Mouse (Mus musculus) MEL (cell line): ENCODE data around the gene Wars2. TPM values are rescaled to one million over a fixed set of nuclear protein-coding genes. Genes with fewer than 3 reads are reported as not detected.
A peak's percentile ranks its signal among the peaks of the same experiment; 100 is the strongest.

Experiments
- DNase-seq: peaks from one replicate; pipeline ENCODE4 v3.0.0; 2011; ENCODE audit warnings: low read depth, low spot score
- H3K27ac ChIP-seq: 2 replicates; pipeline ENCODE4 v1.5.1; 2012; ENCODE audit warnings: low read depth, mild to moderate bottlenecking, control low read depth, low read length, moderate library complexity; ENCODE audit not compliant: control insufficient read depth
- H3K27me3 ChIP-seq, 2 experiments: fragments of 150-350 bp in 1 of 2; sonication (generic) in 1 of 2; 2 replicates each; pipeline ENCODE4 v1.6.1; 2012; ENCODE audit warnings: low read length in 2 of 2, mild to moderate bottlenecking in 2 of 2, improper control_type of control experiment in 1 of 2, moderate library complexity in 1 of 2; ENCODE audit not compliant: insufficient read depth in 2 of 2, control insufficient read depth in 1 of 2
- H3K36me3 ChIP-seq, 2 experiments: 2 replicates each; pipeline ENCODE4 v1.6.1; 2012 to 2014; ENCODE audit warnings: low read length in 2 of 2, improper control_type of control experiment in 1 of 2, inconsistent platforms in 1 of 2, mild to moderate bottlenecking in 1 of 2; ENCODE audit not compliant: insufficient read depth in 2 of 2, control insufficient read depth in 1 of 2
- H3K4me1 ChIP-seq, 2 experiments: fragments of 150-350 bp in 1 of 2; sonication (generic) in 1 of 2; 2 replicates each; pipeline ENCODE4 v1.6.1; 2012; ENCODE audit warnings: low read length in 2 of 2, improper control_type of control experiment in 1 of 2, mild to moderate bottlenecking in 1 of 2; ENCODE audit not compliant: insufficient read depth in 2 of 2, control insufficient read depth in 1 of 2
- H3K4me3 ChIP-seq, 2 experiments: fragments of 150-350 bp in 1 of 2; sonication (generic) in 1 of 2; 2 replicates each; pipeline ENCODE4 v1.5.1; 2012; ENCODE audit warnings: low read depth in 2 of 2, low read length in 2 of 2, mild to moderate bottlenecking in 2 of 2, moderate library complexity in 2 of 2, control low read depth in 1 of 2, improper control_type of control experiment in 1 of 2; ENCODE audit not compliant: control insufficient read depth in 1 of 2, insufficient read depth in 1 of 2
- H3K79me2 ChIP-seq: 2 replicates; pipeline ENCODE4 v1.6.1; 2012; ENCODE audit warnings: mild to moderate bottlenecking, low read length, moderate library complexity; ENCODE audit not compliant: control insufficient read depth, poor library complexity, insufficient read depth
- H3K9ac ChIP-seq: 2 replicates; pipeline ENCODE4 v1.6.1; 2012; ENCODE audit warnings: low read depth, mild to moderate bottlenecking, control low read depth, low read length, moderate library complexity; ENCODE audit not compliant: control insufficient read depth, poor library complexity, severe bottlenecking
- H3K9me3 ChIP-seq: fragments of 150-350 bp; sonication (generic); replicated peaks from 2 replicates; pipeline ENCODE4 v1.6.1; 2012; ENCODE audit warnings: mild to moderate bottlenecking, low read length, improper control_type of control experiment, moderate library complexity; ENCODE audit not compliant: insufficient read depth
- BHLHE40 ChIP-seq: IDR thresholded peaks from 2 replicates; pipeline ENCODE4 v1.6.1; 2012; ENCODE audit warnings: low read depth, mild to moderate bottlenecking, inconsistent platforms, low read length, improper control_type of control experiment, borderline replicate concordance
- CHD1 ChIP-seq: IDR thresholded peaks from 2 replicates; pipeline ENCODE4 v1.6.1; 2012; ENCODE audit warnings: low read depth, mild to moderate bottlenecking, inconsistent platforms, low read length, improper control_type of control experiment
- CHD2 ChIP-seq: IDR thresholded peaks from 2 replicates; pipeline ENCODE4 v1.6.1; 2011; ENCODE audit warnings: low read length, improper control_type of control experiment
- EP300 ChIP-seq, 2 experiments: IDR thresholded peaks; 2 replicates each; pipeline ENCODE4 v1.6.1; 2011; ENCODE audit warnings: improper control_type of control experiment in 2 of 2, low read length in 2 of 2, low read depth in 1 of 2, mild to moderate bottlenecking in 1 of 2
- ETS1 ChIP-seq: IDR thresholded peaks from 2 replicates; pipeline ENCODE4 v1.6.1; 2012; ENCODE audit warnings: low read depth, mild to moderate bottlenecking, inconsistent platforms, low read length, improper control_type of control experiment, moderate library complexity
- HCFC1 ChIP-seq: IDR thresholded peaks from 2 replicates; pipeline ENCODE4 v1.6.1; 2012; ENCODE audit warnings: low read depth, mild to moderate bottlenecking, inconsistent platforms, low read length, improper control_type of control experiment, moderate library complexity
- MAFK ChIP-seq: IDR thresholded peaks from 2 replicates; pipeline ENCODE4 v1.6.1; 2011; ENCODE audit warnings: low read depth, mild to moderate bottlenecking, low read length, improper control_type of control experiment, borderline replicate concordance
- MAZ ChIP-seq: IDR thresholded peaks from 2 replicates; pipeline ENCODE4 v1.6.1; 2012; ENCODE audit warnings: low read depth, mild to moderate bottlenecking, inconsistent platforms, low read length, improper control_type of control experiment
- MEF2A ChIP-seq: IDR thresholded peaks from 2 replicates; pipeline ENCODE4 v1.6.1; 2014; ENCODE audit warnings: low read depth, mild to moderate bottlenecking, inconsistent platforms, low read length, improper control_type of control experiment; ENCODE audit not compliant: poor library complexity, insufficient replicate concordance, severe bottlenecking; ENCODE audit errors: extremely low read depth
- MYC ChIP-seq: IDR thresholded peaks from 2 replicates; pipeline ENCODE4 v1.6.1; 2011; ENCODE audit warnings: low read depth, mild to moderate bottlenecking, low read length, improper control_type of control experiment, moderate library complexity
- POLR2A ChIP-seq, 2 experiments: IDR thresholded peaks; 2 replicates each; pipeline ENCODE4 v1.6.1; 2011 to 2012; ENCODE audit warnings: low read length in 2 of 2, mild to moderate bottlenecking in 2 of 2, control low read depth in 1 of 2, improper control_type of control experiment in 1 of 2, low read depth in 1 of 2, moderate library complexity in 1 of 2; ENCODE audit not compliant: control insufficient read depth in 1 of 2, insufficient read depth in 1 of 2, poor library complexity in 1 of 2
- POLR2AphosphoS2 ChIP-seq: IDR thresholded peaks from 2 replicates; pipeline ENCODE4 v1.6.1; 2011; ENCODE audit warnings: low read length, improper control_type of control experiment
- POLR2AphosphoS5 ChIP-seq: IDR thresholded peaks from 2 replicates; pipeline ENCODE4 v1.6.1; 2012; ENCODE audit warnings: low read depth, borderline replicate concordance, mild to moderate bottlenecking, inconsistent platforms, low read length, moderate library complexity, mixed read lengths
- RCOR1 ChIP-seq: IDR thresholded peaks from 2 replicates; pipeline ENCODE4 v1.6.1; 2012; ENCODE audit warnings: low read depth, mild to moderate bottlenecking, inconsistent platforms, low read length, improper control_type of control experiment
- SIN3A ChIP-seq: IDR thresholded peaks from 2 replicates; pipeline ENCODE4 v1.6.1; 2012; ENCODE audit warnings: low read length, improper control_type of control experiment, inconsistent platforms
- SMC3 ChIP-seq: IDR thresholded peaks from 2 replicates; pipeline ENCODE4 v1.6.1; 2011; ENCODE audit warnings: low read depth, low read length, improper control_type of control experiment
- TAL1 ChIP-seq: IDR thresholded peaks from 2 replicates; pipeline ENCODE4 v1.6.1; 2012; ENCODE audit warnings: mild to moderate bottlenecking, inconsistent platforms, low read length, moderate library complexity, mixed read lengths
- TBP ChIP-seq: IDR thresholded peaks from 2 replicates; pipeline ENCODE4 v1.8.0; 2011; ENCODE audit warnings: low read depth, low read length, improper control_type of control experiment
- TCF12 ChIP-seq: IDR thresholded peaks from 2 replicates; pipeline ENCODE4 v1.6.1; 2014; ENCODE audit warnings: low read depth, mild to moderate bottlenecking, inconsistent platforms, low read length, improper control_type of control experiment, moderate library complexity
- USF2 ChIP-seq, 2 experiments: IDR thresholded peaks; 2 replicates each; pipeline ENCODE4 v1.6.1; 2011 to 2012; ENCODE audit warnings: improper control_type of control experiment in 2 of 2, low read length in 2 of 2, borderline replicate concordance in 1 of 2, inconsistent platforms in 1 of 2, low read depth in 1 of 2, mild to moderate bottlenecking in 1 of 2; ENCODE audit not compliant: insufficient read depth in 1 of 2
- ZC3H11A ChIP-seq: IDR thresholded peaks from 2 replicates; pipeline ENCODE4 v1.6.1; 2012; ENCODE audit warnings: low read depth, mild to moderate bottlenecking, inconsistent platforms, low read length, improper control_type of control experiment
- ZKSCAN1 ChIP-seq: IDR thresholded peaks from 2 replicates; pipeline ENCODE4 v1.6.1; 2012; ENCODE audit warnings: low read depth, mild to moderate bottlenecking, inconsistent platforms, low read length, improper control_type of control experiment, moderate library complexity
- ZNF384 ChIP-seq: IDR thresholded peaks from 2 replicates; pipeline ENCODE4 v1.6.1; 2012; ENCODE audit warnings: low read depth, mild to moderate bottlenecking, inconsistent platforms, low read length, improper control_type of control experiment
- polyA plus RNA-seq, 2 experiments: library from polyadenylated mRNA; stranded (reverse) in 1 of 2; unstranded in 1 of 2; fragments of >175 nt in 1 of 2; fragments of >200 nt in 1 of 2; gene quantifications; 2 replicates each; pipeline versions ENCODE4 v1.2.1 to v1.2.4; 2012; ENCODE audit warnings: low replicate concordance in 2 of 2, low read depth in 1 of 2; ENCODE audit not compliant: insufficient read length in 2 of 2, insufficient read depth in 1 of 2, missing spikeins in 1 of 2
- total RNA-seq: library from RNA; depleted of rRNA; stranded (reverse); fragments of 300-350 nt; gene quantifications from 2 replicates; pipeline ENCODE4 v1.2.3, GENCODE M21; 2012

Wars2 gene
- total and polyA plus RNA-seq, 3 experiments: 8.8 to 11.4 TPM; not detected in 1

DNA sequence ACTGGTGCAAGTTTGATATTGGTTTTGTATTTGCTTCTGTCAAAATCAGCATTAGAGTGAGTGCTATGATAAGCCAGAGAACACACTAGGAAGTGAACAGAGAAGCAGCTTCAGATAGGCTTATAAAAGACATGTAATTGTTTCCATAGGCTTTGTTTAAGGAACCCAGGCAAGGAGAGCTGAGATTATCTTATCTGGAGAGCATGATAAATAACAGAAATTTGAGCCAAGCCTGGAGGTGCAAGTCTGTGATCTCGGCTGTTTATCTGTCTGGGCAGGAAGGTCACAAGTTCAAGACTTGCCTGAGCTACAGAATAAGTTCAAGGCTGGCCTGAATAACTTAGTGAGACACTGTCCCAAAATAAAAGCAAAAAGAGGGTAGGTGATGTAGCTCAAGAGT lies 67.5 kb downstream of the Wars2 start (continued):
- no peak for TF ChIP-seq ZC3H11A

DNA sequence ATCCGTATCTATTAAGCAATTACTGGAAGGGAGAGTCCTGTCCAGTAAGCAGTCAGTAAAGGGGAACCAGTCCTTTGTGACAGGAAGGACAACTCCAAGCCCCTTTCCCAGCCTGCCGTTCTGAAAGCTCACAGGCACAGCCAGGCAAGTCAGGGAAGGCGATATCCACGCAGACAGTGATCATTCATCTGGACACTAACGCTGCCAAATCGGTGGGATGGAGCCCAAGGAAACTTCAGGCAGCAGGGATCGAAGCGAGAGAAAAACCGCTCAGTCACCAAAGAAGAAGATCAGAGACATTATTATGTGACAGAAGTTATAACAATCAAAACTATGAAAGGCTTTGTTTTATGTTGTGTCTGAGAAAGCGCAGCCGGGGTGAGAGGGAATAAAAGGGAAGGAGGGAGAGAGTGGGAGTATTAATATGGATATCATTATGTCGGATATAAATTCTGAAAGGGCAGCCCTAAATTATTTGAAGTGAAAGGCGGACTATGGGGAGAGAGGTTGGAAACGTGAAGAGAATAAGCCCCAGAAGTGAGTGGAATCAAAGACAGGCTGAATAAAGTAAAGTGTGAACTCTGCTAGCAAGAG lies 70.3 kb downstream of the Wars2 start:
- TF ChIP-seq POLR2AphosphoS5 (no peak), RCOR1 (no peak), CHD1 (no peak), POLR2AphosphoS2 (no peak), MYC (no peak), USF2 (IDR thresholded peaks at IDR 0.05; ENCODE audit: borderline replicate concordance in 1 of 2, insufficient read depth in 1 of 2, low read depth in 1 of 2, low read length in 2 of 2) (no peak), MAFK (no peak), EP300 (IDR thresholded peaks at IDR 0.05; ENCODE audit: low read depth in 1 of 2, low read length in 2 of 2) (no peak), ZC3H11A (no peak), BHLHE40 (no peak), TBP (no peak), ZKSCAN1 (no peak), ETS1 (no peak), TAL1 (no peak), CHD2 (no peak)
- no peaks in the 10 kb centered on the region for H3K9me3 ChIP-seq
- no peaks in the 10 kb centered on the region for H3K27me3 ChIP-seq
- H3K4me1 ChIP-seq: peaks cover 3 to 5% of the 10 kb centered on the region in 2 experiments; a peak in 3 of 4 replicates
- H3K36me3 ChIP-seq: peaks cover 0 to 14% of the 10 kb centered on the region in 2 experiments; a peak in 3 of 4 replicates
- H3K4me3 ChIP-seq: no peak overlapping the region
- no peak overlapping the region for H3K27ac ChIP-seq
- no peak overlapping the region for H3K9ac ChIP-seq
- no peaks in the 10 kb centered on the region for H3K79me2 ChIP-seq
- no peak for DNase-seq

DNA sequence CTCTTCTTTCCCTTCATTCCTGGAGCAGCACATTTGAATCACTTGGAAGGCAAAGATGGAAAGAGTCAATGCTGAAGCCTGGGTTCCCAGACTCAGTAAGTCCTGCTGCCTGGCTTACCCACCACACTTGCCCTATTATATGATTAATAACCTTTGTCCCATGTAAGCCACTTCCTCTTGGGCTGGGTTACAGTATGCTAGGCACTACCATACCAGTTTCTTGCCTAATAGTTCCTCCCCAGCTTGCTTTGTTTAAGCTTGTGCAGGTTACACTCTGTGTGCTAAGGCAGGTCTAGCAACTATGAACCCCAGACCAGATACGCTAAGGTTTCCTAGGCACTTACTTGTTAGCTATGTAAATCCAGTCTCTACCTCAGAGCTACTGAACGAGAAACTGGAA lies 86.9 kb downstream of the Wars2 start:
- H3K79me2 ChIP-seq: no peaks in the 10 kb centered on the region
- no peaks in the 10 kb centered on the region for H3K27me3 ChIP-seq
- peak; percentile 15 for DNase-seq
- TF ChIP-seq MAZ (no peak), SMC3 (no peak), RCOR1 (no peak), TBP (no peak), MEF2A (no peak), TAL1 (no peak), BHLHE40 (no peak), HCFC1 (no peak), SIN3A (no peak), ZC3H11A (no peak), TCF12 (no peak), POLR2A (IDR thresholded peaks at IDR 0.05; ENCODE audit: control insufficient read depth in 1 of 2, insufficient read depth in 1 of 2, low read depth in 1 of 2, low read length in 2 of 2, poor library complexity in 1 of 2) (no peak), POLR2AphosphoS2 (no peak), ZNF384 (no peak), CHD1 (no peak)
- TF ChIP-seq, all 39 proteins: peak for 0
- H3K27ac ChIP-seq: no peak overlapping the region
- no peaks in the 10 kb centered on the region for H3K9me3 ChIP-seq
- H3K4me3 ChIP-seq: no peak overlapping the region
- no peaks in the 10 kb centered on the region for H3K4me1 ChIP-seq
- H3K9ac ChIP-seq: no peak overlapping the region
- no peaks in the 10 kb centered on the region for H3K36me3 ChIP-seq
